Mouse (Mus musculus): ENCODE results near the gene AK157302. TPM values are rescaled to one million over a fixed set of nuclear protein-coding genes. Genes with fewer than 3 reads are reported as not detected.
"Not testable (repeated sequence)": the region's sequence is repeated elsewhere in the genome, so short reads cannot be mapped to it uniquely, and the experiment has no call there.

Gene AK157302
- polyA plus RNA-seq, 1 experiment from 2014 or later, result 0.76 TPM

DNA sequence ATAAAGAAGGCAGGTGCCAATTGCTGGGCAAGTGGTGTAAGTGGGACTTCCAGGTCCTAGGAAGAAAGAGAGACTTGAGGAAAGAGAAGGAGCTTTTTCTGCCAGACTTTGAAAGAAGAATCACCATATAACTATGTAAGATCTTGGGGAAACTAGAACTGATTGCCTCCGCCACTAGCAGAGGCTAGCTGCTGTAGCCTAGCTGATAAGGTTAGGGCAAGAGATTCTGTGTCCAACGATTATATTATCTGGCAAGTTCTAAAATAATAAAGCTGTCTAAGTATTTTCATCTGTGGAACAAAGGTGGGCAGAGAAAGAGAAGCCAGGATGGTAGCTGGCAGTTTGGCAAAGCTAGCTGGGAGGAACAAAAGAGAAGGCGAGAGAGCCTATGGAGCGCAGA lies 22.6 kb upstream of the AK157302 start:
- H3K36me3 ChIP-seq, result no peaks in the 10 kb centered on the region
- WGBS, result 28% methylated on average over 4 of the region's 4 CpGs
- no peaks in the 10 kb centered on the region for H3K9me3 ChIP-seq (replicated peaks)
- H3K4me1 ChIP-seq (replicated peaks), result peaks cover 7% of the 10 kb centered on the region
- no peak overlapping the region for H3K9ac ChIP-seq
- H3K27ac ChIP-seq, result no peak overlapping the region
- H3K4me3 ChIP-seq, result no peak overlapping the region
- no peak overlapping the region for H3K4me2 ChIP-seq
- H3K27me3 ChIP-seq, result no peaks in the 10 kb centered on the region
- no peak for ATAC-seq (replicated peaks; ENCODE audit: insufficient number of reproducible peaks, insufficient read depth, low FRiP score, low read depth)

DNA sequence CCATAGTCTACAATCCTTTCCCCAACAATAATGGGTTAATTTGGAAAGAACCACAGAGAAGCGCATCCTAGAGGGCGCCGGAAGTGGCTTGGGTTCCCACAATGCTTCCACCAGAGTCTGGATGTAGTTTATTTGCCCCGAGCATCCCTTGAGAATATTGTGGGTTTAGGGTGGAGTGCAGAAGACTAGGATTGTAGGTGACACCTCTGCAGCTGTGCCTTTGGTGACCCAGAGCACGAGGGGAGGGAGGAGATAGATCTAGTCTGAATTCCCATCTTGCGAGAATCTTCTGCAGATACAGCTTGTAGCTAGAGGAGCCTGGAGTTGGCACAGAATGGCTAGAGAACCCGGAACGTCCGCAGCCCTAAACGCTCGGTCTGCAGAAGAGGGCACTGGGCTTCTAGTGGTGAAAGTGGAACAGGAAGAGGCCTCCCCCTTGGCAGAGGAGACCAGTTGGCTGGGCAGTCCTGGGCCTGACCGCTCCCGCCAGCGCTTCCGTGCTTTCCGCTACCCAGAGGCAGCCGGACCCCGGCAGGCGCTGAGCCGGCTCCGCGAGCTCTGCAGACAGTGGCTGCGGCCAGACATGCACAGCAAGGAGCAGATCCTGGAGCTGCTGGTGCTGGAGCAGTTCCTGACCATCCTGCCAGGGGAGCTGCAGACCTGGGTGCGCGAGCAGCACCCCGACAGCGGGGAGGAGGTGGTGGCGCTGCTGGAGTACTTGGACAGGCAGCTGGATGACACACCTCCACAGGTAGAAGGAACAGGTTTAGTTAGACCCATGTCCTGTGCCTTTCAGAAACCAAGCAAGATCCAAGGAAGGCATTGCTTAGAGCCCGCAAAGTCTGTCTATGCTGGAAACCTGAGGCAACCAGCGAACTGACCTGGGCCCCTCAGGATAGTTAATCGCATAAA lies 16.0 kb upstream of the AK157302 start, which contains the start of the genes Zkscan4 and Gm10065:
Zkscan4 (plus strand) TSS at position 149 of the 912 bp plus-strand sequence.
Gm10065 (minus strand) TSS at position 683 of the 912 bp plus-strand sequence.
- ATAC-seq (replicated peaks; ENCODE audit: insufficient number of reproducible peaks, insufficient read depth, low FRiP score, low read depth), result peak; percentile 83
- not testable (repeated sequence) for H3K36me3 ChIP-seq; H3K4me1 ChIP-seq (replicated peaks); H3K9me3 ChIP-seq (replicated peaks); H3K27me3 ChIP-seq
- Histone ChIP-seq H3K4me2 (peak within 1 kb of the TSS; percentile 71), H3K9ac (peak within 1 kb of the TSS; percentile 64), H3K4me3 (peak within 1 kb of the TSS; percentile 60), H3K27ac (peak within 1 kb of the TSS; percentile 79)
- WGBS, result 3% methylated on average over 31 of the region's 31 CpGs

DNA sequence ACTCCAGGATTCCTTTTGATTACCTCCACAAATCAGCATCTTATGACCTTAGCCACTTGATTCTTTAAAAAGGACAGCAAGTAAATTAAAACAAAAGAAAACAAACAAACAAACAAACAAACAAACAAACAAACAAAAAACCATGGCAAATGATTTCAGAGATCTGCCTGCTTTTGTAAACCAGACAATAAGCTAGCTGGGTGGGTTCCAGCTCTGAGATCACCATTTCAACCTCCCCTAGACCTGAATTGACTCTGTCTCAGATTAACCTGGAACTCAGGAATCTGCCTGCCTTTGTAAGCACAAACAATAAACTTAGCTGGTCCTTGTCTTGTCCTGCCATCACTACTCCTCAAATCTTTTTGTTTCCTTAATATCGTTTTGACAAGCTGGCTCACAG lies 8.1 kb upstream of the AK157302 start:
- Histone ChIP-seq H3K27ac (no peak overlapping the region), H3K9ac (no peak overlapping the region), H3K4me1 (replicated peaks) (no peaks in the 10 kb centered on the region), H3K27me3 (no peaks in the 10 kb centered on the region), H3K4me3 (no peak overlapping the region), H3K36me3 (peaks cover 11% of the 10 kb centered on the region), H3K9me3 (replicated peaks) (no peaks in the 10 kb centered on the region), H3K4me2 (no peak overlapping the region)
- no peak for ATAC-seq (replicated peaks; ENCODE audit: insufficient number of reproducible peaks, insufficient read depth, low FRiP score, low read depth)
- WGBS, result 84% methylated on average over 1 of the region's 1 CpGs

DNA sequence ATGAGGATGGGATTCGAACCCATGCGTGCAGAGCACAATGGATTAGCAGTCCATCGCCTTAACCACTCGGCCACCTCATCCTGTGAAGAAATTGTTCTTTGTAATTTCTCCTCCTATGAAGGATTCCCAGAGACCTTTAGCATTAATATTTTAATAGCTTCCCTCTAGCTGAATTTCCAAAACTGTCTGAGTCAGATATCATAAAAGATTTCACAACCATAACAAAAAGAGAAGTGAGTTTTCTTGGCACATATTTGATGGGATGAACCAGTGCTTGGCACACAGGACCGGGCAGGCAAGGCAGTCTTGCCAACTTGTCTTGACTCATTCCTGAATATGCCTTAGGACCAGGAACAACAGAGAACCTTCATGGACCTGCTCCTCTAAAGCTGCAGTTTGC lies 2.2 kb upstream of the AK157302 start:
- Histone ChIP-seq H3K4me1 (replicated peaks) (no peaks in the 10 kb centered on the region), H3K9ac (no peak overlapping the region), H3K27ac (no peak overlapping the region), H3K4me2 (no peak overlapping the region), H3K4me3 (no peak overlapping the region), H3K36me3 (no peaks in the 10 kb centered on the region), H3K9me3 (replicated peaks) (no peaks in the 10 kb centered on the region), H3K27me3 (no peaks in the 10 kb centered on the region)
- WGBS, result 90% methylated on average over 5 of the region's 5 CpGs
- no peak for ATAC-seq (replicated peaks; ENCODE audit: insufficient number of reproducible peaks, insufficient read depth, low FRiP score, low read depth)

DNA sequence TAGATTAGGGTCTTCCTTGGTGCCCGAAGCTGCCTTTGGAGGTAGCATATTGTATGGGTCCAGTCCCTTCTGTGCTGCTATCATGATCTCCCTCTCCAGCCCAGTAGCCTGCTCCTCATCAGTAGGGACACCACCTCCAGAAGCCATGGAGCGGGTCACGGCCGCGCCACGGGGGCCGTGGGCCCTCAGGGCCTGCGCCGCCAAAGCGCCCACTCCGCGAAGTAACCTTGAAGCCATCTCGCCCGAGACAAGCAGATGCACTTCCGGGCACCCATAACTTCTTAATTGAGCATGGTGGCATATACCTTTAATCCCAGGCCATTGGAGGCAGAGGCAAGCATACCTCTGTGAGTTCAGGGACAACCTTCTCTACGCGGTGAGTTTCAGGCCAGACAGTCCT lies 6.2 kb downstream of the AK157302 start, which contains the start of gene Gm11273:
Gm11273 (minus strand) TSS at position 237 of the 400 bp plus-strand sequence.
- not testable (repeated sequence) for H3K27ac ChIP-seq; H3K27me3 ChIP-seq; H3K36me3 ChIP-seq; H3K4me2 ChIP-seq; ATAC-seq (replicated peaks; ENCODE audit: insufficient number of reproducible peaks, insufficient read depth, low FRiP score, low read depth); H3K4me1 ChIP-seq (replicated peaks); H3K4me3 ChIP-seq; H3K9ac ChIP-seq; H3K9me3 ChIP-seq (replicated peaks)
- 87% methylated on average over 17 of the region's 17 CpGs for WGBS

DNA sequence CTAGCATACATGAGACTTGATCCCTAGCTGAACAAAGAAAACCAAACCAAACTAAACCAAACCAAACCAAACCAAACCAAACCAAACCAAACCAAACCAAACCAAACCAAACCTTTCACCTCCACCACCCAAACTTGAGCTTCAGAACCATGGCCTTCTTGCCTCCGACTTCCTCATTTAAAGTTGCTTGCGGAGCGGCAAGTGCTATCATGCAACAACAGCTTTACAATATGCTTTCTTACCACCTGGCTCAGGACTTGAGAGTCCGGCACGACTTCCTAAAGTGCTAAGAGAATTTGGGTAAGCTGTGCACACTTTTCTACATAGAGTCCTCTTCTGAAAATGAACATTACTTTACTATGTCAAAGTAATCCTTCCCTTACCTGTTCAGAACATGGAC lies 7.3 kb downstream of the AK157302 start:
- H3K4me3 ChIP-seq, result no peak overlapping the region
- H3K36me3 ChIP-seq, result no peaks in the 10 kb centered on the region
- H3K4me1 ChIP-seq (replicated peaks), result peaks cover 4% of the 10 kb centered on the region; the same call in 1 of the 2 replicates
- no peak overlapping the region for H3K9ac ChIP-seq
- ATAC-seq (replicated peaks; ENCODE audit: insufficient number of reproducible peaks, insufficient read depth, low FRiP score, low read depth), result no peak
- H3K4me2 ChIP-seq, result no peak overlapping the region
- H3K27me3 ChIP-seq, result no peaks in the 10 kb centered on the region
- no peak overlapping the region for H3K27ac ChIP-seq
- 80% methylated on average over 5 of the region's 5 CpGs for WGBS
- no peaks in the 10 kb centered on the region for H3K9me3 ChIP-seq (replicated peaks)

DNA sequence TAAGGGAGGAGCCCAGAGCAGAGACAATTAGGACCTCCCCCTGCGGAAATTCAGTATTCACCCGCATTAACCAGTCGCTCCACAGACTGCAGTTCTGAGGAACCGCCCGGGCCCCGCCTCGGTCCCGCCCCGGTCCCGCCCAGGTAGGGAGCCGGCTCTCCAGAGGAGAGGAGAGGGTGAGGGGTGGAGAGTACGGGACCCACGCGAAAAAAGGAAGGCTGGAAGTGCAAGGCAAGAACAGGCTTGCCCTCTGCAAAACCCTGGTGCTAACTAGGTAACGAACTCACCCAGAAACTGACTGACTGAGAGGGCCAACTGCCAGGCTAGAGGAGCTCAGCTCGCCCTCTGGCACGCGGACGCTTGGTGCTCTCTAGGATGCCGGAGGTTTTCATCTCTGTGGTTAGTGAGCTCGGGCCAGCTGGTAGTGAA lies 11.2 kb downstream of the AK157302 start:
- WGBS, result 0% methylated on average over 21 of the region's 21 CpGs
- peak overlapping the region; percentile 84 for H3K27ac ChIP-seq
- peak overlapping the region; percentile 73 for H3K9ac ChIP-seq
- H3K27me3 ChIP-seq, result no peaks in the 10 kb centered on the region
- peak; percentile 98 for ATAC-seq (replicated peaks; ENCODE audit: insufficient number of reproducible peaks, insufficient read depth, low FRiP score, low read depth)
- peak overlapping the region; percentile 68 for H3K4me2 ChIP-seq
- peak overlapping the region; percentile 71 for H3K4me3 ChIP-seq
- no peaks in the 10 kb centered on the region for H3K9me3 ChIP-seq (replicated peaks)
- H3K4me1 ChIP-seq (replicated peaks), result peaks cover 4% of the 10 kb centered on the region; the same call in 1 of the 2 replicates
- H3K36me3 ChIP-seq, result no peaks in the 10 kb centered on the region

DNA sequence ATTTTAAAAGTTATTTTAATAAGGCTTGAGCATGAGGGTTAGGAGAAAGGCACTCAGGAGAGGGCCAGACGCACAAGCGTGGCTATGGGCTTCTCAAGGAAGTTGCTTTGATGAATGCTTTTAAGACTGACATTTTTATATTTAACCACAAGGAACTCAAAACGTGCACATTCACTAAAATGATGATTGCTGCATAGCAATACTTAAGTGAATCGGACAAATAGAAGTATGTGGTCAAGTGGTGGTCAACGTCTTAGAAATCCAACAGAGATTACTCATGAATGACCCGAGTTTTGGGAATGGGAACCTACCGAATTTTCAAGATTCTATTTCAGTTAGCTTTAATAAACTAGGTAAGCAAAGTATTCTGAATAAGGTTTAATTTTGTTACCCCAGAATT lies 35.1 kb downstream of the AK157302 start:
- H3K4me2 ChIP-seq, result peak overlapping the region; percentile 84
- peaks cover 20% of the 10 kb centered on the region for H3K36me3 ChIP-seq
- peaks cover 3% of the 10 kb centered on the region; the same call in 1 of the 2 replicates for H3K4me1 ChIP-seq (replicated peaks)
- H3K27ac ChIP-seq, result no peak overlapping the region
- no peaks in the 10 kb centered on the region for H3K9me3 ChIP-seq (replicated peaks)
- peak overlapping the region; percentile 99 for H3K4me3 ChIP-seq
- no peak for ATAC-seq (replicated peaks; ENCODE audit: insufficient number of reproducible peaks, insufficient read depth, low FRiP score, low read depth)
- H3K27me3 ChIP-seq, result no peaks in the 10 kb centered on the region
- WGBS, result 45% methylated on average over 7 of the region's 7 CpGs
- no peak overlapping the region for H3K9ac ChIP-seq

DNA sequence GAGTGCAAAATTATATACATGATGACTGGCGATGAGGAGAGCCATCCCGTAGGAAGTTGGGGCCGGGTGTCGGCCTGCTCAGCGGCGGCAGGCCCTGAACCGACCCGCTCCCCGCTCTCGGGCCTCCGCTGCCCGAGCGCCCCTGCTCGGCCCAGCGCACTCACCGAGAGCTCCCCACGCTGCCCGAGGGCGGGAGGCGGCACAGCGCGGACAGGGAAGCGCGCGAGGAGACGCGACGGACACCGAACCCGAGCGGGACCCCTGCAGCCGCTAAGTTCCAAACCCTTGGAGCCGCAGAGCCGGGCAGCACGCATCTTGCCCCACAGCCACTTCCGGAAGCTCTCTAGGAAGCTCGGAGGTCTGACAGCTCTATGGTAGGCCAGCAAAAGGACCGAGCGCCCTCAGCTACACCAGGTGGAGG lies 35.8 kb downstream of the AK157302 start, which contains the start of gene Zkscan8:
Zkscan8 (minus strand) TSS at position 340 of the 421 bp plus-strand sequence.
- ATAC-seq (replicated peaks; ENCODE audit: insufficient number of reproducible peaks, insufficient read depth, low FRiP score, low read depth), result peak; percentile 97
- under 1% methylated on average over 39 of the region's 39 CpGs for WGBS

DNA sequence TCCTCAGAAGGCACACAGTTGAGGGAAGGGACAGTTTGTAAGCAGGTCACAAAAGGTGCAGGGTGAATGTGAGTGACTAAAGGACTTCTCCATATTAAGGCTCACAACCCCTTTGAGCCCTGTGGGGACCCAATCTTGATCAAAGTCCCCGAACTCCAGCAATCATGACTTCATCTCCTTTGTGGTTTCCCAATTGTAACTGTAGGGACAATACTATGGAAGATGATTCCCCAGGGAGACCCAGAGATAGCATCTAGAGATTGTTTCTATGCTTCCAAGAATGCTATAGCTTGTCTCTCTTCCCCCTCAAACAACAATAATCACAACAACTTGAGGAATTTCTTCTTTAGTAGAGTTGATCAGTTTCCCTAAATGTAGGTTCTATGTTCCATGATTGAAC lies 47.7 kb downstream of the AK157302 start, which contains the start of gene Olfr1366:
Olfr1366 (minus strand) TSS at position 101 of the 400 bp plus-strand sequence.
- 53% methylated on average over 1 of the region's 1 CpGs for WGBS
- Histone ChIP-seq H3K9ac (no peak within 1 kb of the TSS), H3K27me3 (no peaks in the 10 kb centered on the region), H3K4me2 (no peak within 1 kb of the TSS), H3K9me3 (replicated peaks) (no peaks in the 10 kb centered on the region), H3K36me3 (no peaks in the 10 kb centered on the region), H3K4me1 (replicated peaks) (no peaks in the 10 kb centered on the region), H3K4me3 (no peak within 1 kb of the TSS), H3K27ac (no peak within 1 kb of the TSS)
- no peak for ATAC-seq (replicated peaks; ENCODE audit: insufficient number of reproducible peaks, insufficient read depth, low FRiP score, low read depth)

More for the DNA sequence above, 35.8 kb downstream of the AK157302 start, which contains the start of gene Zkscan8:
- Histone ChIP-seq H3K36me3 (peaks cover 16% of the 10 kb centered on the region), H3K27ac (peak within 1 kb of the TSS; percentile 96), H3K4me2 (peak within 1 kb of the TSS; percentile 84), H3K27me3 (no peaks in the 10 kb centered on the region), H3K9ac (peak within 1 kb of the TSS; percentile 99), H3K4me1 (replicated peaks) (peaks cover 3% of the 10 kb centered on the region; the same call in 1 of the 2 replicates), H3K4me3 (peak within 1 kb of the TSS; percentile 99), H3K9me3 (replicated peaks) (no peaks in the 10 kb centered on the region)
